Mouse (Mus musculus): Measurements from ENCODE around the gene Hsd17b7.
A peak's percentile ranks its signal among the peaks of the same experiment; 100 is the strongest.
"Not testable (repeated sequence)": the region's sequence is repeated elsewhere in the genome, so short reads cannot be mapped to it uniquely, and the experiment has no call there.

Gene Hsd17b7

DNA sequence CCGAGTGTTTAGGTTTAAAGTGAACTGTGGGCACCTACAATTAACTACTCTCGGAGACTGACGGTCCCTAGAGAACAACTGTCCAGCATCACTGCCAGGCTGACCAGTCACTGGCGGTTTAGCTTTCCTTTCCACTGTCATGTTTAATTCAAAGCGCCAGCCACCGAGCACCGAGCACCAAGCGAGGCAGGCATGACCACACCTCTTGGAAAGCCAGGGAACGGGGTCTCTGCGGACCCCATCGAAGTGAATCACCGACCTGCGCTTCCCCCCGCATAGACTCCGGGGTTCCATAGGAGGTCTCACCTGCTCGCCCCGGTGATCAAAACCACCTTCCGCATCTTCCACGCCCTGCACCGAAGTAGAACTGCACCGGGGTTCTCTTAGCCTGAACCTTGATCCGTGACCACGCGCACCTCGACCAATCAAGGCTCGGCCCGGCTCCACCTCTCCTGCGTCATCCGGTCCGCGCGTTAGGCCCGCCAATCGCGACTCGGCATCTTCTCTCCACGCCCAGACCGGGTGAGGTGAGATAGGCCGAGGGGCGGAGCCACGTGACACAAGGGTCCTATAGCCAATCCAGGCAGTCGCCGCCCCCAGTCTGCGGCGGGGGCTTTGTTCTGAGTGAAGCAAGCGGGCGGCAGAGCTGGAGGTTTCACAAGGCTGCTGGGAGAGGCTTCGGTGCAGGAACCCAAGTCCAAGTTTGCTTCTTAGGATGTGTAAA is at the start of gene Hsd17b7:
Gene Hsd17b7 (minus strand): TSS at position 450 of the 724 bp plus-strand sequence.
- peak; percentile 98 for DNase-seq (ENCODE audit: low read depth, low spot score)

DNA sequence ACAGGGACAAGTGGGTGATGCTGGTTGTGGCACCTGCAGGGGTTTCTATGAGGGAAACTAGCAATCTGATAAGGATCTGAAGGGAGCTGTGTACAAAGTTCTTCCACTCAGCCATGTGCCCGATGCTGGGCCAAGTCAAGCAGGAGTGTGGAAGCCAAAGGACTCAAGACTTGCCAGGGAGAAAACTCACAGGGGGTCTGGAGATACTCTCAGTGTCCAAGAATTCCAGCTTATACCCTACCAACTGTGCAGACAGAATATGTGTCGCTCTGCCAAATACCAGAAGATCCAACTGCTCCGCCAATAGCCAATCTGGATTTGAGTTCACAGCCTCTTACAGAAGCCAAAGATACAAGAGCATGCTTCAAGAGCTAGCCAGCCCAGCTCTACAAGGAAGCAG is 45.7 kb upstream of the Hsd17b7 start:
- no peak for DNase-seq (ENCODE audit: low read depth, low spot score)

DNA sequence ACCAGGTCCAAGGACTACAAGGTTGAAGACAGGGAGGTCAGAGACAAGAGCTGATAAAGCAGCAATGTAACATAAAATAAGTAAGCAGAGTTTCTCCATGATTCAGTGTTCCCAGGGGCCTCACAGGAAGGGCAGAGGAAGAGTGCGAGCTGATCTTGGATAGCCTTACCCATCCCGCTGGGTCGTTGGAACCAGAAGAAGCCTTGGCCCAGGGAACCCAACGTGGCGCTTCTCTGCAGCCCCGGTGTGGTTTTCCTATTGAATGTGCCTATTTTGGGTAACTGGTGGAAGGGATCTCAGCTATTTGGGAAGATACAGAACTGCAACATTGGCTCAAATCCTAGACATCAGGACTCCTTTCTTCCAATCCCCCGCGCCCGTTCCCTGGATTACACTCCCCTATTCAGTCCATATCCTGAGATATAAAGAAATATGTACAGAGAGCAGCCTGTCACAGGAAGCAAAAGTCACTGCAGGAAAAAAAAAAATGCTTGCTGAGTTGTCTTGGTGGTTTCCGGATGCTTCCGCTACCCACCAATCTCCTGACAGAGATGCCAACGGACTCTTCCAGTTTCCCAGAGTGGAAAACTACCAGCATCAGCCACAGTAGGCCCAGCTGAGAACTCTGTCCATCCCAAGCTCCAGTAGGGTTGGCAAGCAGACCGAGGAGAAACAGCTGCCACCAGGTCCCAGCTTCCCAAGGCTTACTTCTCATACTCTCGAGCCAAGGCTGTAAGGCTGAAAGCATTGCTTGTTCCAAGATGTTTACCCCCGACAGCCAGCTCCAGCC is 41.9 kb upstream of the Hsd17b7 start:
- DNase-seq (ENCODE audit: low read depth, low spot score): peak; percentile 6

DNA sequence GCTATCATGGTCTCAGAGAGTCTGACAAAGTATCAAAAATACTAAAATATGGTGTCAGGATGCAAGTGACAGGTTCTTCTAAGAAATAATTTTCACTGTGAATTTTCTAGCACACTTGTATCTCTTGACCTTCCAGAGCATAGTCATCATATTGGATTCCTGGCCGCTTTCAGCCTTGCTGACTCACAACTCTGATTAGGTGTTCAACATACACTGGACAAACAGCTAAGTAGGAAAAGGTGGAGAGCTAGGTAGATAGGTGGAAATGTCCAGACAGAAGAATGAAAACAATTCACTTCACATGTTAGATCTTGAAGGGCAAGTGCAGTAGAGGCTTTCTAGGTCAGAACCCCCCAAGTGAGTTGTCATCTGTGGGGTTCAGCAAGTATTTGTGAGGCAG is 40.3 kb upstream of the Hsd17b7 start:
- DNase-seq (ENCODE audit: low read depth, low spot score): no peak

- no peak for DNase-seq (ENCODE audit: low read depth, low spot score)
Measured at GRCm38 (mm10) chr1:170008432-170009220, 39.6 kb upstream of the Hsd17b7 start.

GRCm38 (mm10) chr1:170006516-170006915 is 37.5 kb upstream of the Hsd17b7 start:
- DNase-seq (ENCODE audit: low read depth, low spot score): no peak

GRCm38 (mm10) chr1:170005297-170005696 is 36.3 kb upstream of the Hsd17b7 start:
- no peak for DNase-seq (ENCODE audit: low read depth, low spot score)

- DNase-seq (ENCODE audit: low read depth, low spot score): not testable (repeated sequence)
Measured at GRCm38 (mm10) chr1:169993901-169994300, 24.9 kb upstream of the Hsd17b7 start.

- no peak for DNase-seq (ENCODE audit: low read depth, low spot score)
Measured at GRCm38 (mm10) chr1:169986166-169986565, 17.1 kb upstream of the Hsd17b7 start.

DNA sequence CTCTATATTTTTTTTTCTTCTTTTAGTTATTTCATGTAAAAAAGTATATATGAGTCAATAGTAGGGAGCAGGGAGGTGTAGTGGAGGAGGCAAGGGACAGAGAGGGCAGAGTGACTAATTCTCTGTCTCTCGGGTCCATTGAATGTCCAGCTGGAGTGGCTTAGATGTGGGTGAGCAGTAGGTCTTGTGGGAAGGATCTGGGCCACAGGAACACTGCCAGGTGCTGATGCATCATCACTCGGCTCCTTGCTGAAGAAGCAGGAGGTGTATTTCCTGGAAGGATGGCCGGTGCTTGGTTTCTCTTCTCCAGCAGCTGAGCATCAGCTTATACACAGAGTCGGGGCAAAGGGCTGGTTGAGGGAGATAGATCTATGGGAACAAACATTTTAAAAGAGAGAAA is 8.6 kb upstream of the Hsd17b7 start:
- DNase-seq (ENCODE audit: low read depth, low spot score): no peak

DNA sequence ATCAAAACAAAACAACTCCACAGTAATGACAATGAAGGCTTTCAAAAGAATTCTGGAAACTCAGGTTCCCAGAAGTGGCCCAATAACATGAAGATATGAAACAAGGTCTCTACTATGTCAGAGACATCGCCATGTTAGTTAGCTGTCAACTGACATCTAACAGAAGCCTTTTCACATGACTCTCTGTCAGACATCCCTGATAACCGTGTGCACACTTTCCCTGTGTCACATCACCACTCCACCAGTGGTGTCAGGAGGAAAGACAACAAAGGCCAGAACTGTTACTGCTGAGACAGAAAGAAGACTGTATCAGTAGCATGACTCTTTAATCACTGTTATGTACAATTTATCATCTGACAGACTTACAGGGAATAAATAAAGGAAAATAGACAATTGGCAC is 3.0 kb upstream of the Hsd17b7 start:
- DNase-seq (ENCODE audit: low read depth, low spot score): no peak

- no peak for DNase-seq (ENCODE audit: low read depth, low spot score)
Measured at GRCm38 (mm10) chr1:169970936-169971335, 1.9 kb upstream of the Hsd17b7 start.

DNA sequence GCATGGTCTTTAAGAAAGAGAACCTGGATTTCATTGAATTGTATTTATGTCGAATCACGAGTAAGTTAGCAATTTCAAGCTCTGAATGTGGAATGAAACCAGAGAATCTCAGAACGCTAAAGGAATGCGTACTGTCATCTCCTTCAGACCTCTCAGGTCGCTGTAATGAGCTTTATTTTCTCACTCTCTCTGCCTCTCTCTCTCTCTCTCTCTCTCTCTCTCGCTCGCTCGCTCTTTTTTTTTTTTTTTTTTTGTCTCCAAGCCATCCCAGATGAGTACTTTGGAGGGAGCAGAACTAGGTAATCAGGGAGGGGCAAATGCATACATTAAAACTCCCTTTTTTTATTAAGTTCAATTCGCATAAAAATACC is 460 bp upstream of the Hsd17b7 start:
- DNase-seq (ENCODE audit: low read depth, low spot score): no peak

- DNase-seq (ENCODE audit: low read depth, low spot score): no peak
Measured at GRCm38 (mm10) chr1:169953106-169953505, 15.9 kb downstream of the Hsd17b7 start.

DNA sequence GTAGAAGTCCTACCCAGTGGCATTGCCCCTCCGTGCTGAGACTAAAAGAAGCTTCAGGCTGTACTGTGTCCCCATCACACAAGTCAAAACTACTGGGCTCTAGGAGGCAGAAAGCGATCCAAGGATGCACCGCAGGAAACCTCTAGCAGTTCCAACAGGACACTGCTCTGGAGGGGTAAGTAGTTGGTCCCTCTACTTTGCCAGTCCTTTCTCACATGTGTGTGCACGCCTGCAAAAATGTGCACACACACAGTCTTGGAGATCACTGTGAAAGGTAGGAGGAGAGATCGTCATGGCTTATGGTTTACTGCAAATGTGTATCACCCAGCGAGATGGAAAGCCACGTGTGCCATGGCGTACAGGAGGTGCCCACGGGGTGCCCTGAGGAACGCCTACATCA is 16.4 kb downstream of the Hsd17b7 start:
- no peak for DNase-seq (ENCODE audit: low read depth, low spot score)

GRCm38 (mm10) chr1:169951561-169951960 is 17.5 kb downstream of the Hsd17b7 start:
- DNase-seq (ENCODE audit: low read depth, low spot score): no peak

GRCm38 (mm10) chr1:169950651-169951050 is 18.4 kb downstream of the Hsd17b7 start:
- no peak for DNase-seq (ENCODE audit: low read depth, low spot score)

GRCm38 (mm10) chr1:169949981-169950380 is 19.1 kb downstream of the Hsd17b7 start:
- no peak for DNase-seq (ENCODE audit: low read depth, low spot score)

DNA sequence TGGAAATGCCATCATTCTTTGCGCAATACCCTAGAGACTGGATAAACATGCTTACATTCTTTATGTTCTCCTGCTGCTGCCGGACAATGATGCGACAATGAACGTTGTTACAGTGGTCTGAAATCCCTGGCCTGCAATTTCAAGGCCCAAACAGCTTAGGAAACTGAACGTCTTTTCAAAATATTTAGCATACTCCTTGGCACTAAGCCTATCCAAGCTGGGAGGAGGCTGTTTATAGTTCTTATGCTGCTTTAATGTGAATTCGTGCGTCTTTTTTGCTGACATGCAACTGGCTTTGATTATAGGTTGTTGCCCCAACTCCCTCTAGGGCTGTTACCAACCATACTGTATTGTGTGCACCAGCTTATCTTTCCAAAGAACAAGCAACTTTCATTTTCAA is 20.2 kb downstream of the Hsd17b7 start:
- no peak for DNase-seq (ENCODE audit: low read depth, low spot score)

DNA sequence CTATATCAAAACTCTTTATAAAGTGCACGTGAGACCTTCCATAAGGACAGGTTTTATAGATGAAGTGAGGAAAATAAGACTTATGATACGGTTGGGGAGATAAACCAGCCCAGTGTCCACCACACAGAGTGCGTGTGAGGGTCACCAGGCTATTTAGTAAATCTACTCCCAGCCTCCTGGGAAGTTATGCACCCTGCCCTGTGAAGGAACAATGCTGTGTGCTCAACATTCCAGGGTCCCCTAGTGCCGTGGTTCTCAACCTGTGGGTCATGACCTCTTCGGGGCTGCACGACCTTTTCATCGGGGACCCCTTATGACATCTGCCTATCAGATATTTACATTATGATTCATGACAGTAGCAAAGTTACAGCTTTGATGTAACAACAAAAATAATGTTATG is 20.8 kb downstream of the Hsd17b7 start:
- no peak for DNase-seq (ENCODE audit: low read depth, low spot score)

DNA sequence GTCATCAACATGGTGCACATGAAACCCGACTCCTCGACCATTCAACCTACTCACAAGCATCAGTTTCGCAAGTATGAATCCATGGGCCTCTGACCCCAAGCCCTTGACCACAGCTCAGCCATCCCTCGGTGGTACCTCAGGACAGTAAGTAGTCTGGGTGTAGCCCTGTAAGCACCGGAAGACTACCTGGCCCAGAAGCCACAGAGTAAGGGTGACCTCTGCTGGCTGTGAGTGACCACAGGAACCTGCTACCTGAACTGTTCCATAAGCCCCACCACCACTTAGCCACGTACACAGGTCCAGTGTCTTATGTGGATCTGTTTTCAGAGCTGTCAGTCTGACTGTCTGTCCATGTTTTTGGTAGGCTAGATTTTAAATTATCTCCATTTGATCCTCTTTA is 21.4 kb downstream of the Hsd17b7 start:
- no peak for DNase-seq (ENCODE audit: low read depth, low spot score)

DNA sequence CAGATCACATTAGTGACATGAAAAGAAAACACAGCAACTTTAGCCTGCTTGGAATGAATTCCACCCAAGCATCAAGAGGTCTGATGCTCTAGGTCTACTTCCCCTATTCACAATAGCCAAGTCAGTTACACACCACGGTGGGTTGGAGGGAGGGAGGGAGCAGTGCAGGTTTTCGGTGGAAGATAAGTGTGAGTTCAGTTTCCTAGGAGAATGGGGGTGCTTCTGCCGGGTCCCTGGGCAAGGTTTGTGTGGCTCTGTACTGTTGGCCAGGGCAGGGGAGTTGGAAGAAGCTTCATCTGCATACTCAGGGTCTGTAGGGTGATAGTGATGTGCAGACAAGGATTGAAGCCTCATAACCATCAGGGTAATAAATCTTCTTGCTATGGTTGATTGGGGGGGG is 23.0 kb downstream of the Hsd17b7 start:
- no peak for DNase-seq (ENCODE audit: low read depth, low spot score)

Measured in CD4-positive helper T cell, adult 2 months (primary cell).